Mouse (Mus musculus) natural killer cell, adult 2 months (primary cell): ENCODE measurements around the gene Lmcd1.
"Not testable (repeated sequence)": the region's sequence is repeated elsewhere in the genome, so short reads cannot be mapped to it uniquely, and the experiment has no call there.

Source experiments
- DNase-seq, 2 experiments: peaks; one replicate each; pipeline ENCODE4 v3.0.0; 2022; ENCODE audit warnings: low spot score in 2 of 2

Lmcd1 gene

GRCm38 (mm10) chr6:112273501-112274205, at the start of gene Lmcd1:
TSS of gene Lmcd1 (plus strand) at chr6:112273758.
- DNase-seq, result peak; percentile 62 to 81

- no peak for DNase-seq
These were observed 49.5 kb upstream of the Lmcd1 start for GRCm38 (mm10) chr6:112223877-112224632.

GRCm38 (mm10) chr6:112236775-112237174, 36.8 kb upstream of the Lmcd1 start:
- no peak for DNase-seq

GRCm38 (mm10) chr6:112242216-112242615, 31.3 kb upstream of the Lmcd1 start:
- DNase-seq, result no peak

- DNase-seq, result no peak
These were observed 27.9 kb upstream of the Lmcd1 start for GRCm38 (mm10) chr6:112245639-112246038.

- no peak for DNase-seq
These were observed 26.9 kb upstream of the Lmcd1 start for GRCm38 (mm10) chr6:112246636-112247035.

GRCm38 (mm10) chr6:112253943-112254342, 19.6 kb upstream of the Lmcd1 start:
- DNase-seq, result not testable (repeated sequence)

- no peak for DNase-seq
These were observed 18.6 kb upstream of the Lmcd1 start for GRCm38 (mm10) chr6:112254967-112255366.

GRCm38 (mm10) chr6:112255388-112256225, 18.0 kb upstream of the Lmcd1 start:
- no peak for DNase-seq

- no peak for DNase-seq
These were observed 17.0 kb upstream of the Lmcd1 start for GRCm38 (mm10) chr6:112256599-112256998.

- DNase-seq, result no peak
These were observed 12.5 kb upstream of the Lmcd1 start for GRCm38 (mm10) chr6:112261089-112261488.

- DNase-seq, result no peak
These were observed 9.2 kb upstream of the Lmcd1 start for GRCm38 (mm10) chr6:112264321-112264720.

GRCm38 (mm10) chr6:112266631-112267030, 6.9 kb upstream of the Lmcd1 start:
- DNase-seq, result no peak

- DNase-seq, result no peak
These were observed 5.7 kb upstream of the Lmcd1 start for GRCm38 (mm10) chr6:112267661-112268357.

GRCm38 (mm10) chr6:112274261-112275055, 900 bp downstream of the Lmcd1 start:
- DNase-seq, result peak; percentile 6 to 27

- no peak for DNase-seq
These were observed 2.2 kb downstream of the Lmcd1 start for GRCm38 (mm10) chr6:112275731-112276245.

GRCm38 (mm10) chr6:112278805-112279204, 5.2 kb downstream of the Lmcd1 start:
- DNase-seq, result no peak

- no peak for DNase-seq
These were observed 6.6 kb downstream of the Lmcd1 start for GRCm38 (mm10) chr6:112280161-112280560.

GRCm38 (mm10) chr6:112280945-112281344, 7.4 kb downstream of the Lmcd1 start:
- DNase-seq, result no peak

- no peak for DNase-seq
These were observed 8.4 kb downstream of the Lmcd1 start for GRCm38 (mm10) chr6:112281935-112282334.

- DNase-seq, result no peak
These were observed 10.5 kb downstream of the Lmcd1 start for GRCm38 (mm10) chr6:112284087-112284486.
